Comparison of ENCODE assay signal across 8 mouse cellular contexts in the genomic region with DNA sequence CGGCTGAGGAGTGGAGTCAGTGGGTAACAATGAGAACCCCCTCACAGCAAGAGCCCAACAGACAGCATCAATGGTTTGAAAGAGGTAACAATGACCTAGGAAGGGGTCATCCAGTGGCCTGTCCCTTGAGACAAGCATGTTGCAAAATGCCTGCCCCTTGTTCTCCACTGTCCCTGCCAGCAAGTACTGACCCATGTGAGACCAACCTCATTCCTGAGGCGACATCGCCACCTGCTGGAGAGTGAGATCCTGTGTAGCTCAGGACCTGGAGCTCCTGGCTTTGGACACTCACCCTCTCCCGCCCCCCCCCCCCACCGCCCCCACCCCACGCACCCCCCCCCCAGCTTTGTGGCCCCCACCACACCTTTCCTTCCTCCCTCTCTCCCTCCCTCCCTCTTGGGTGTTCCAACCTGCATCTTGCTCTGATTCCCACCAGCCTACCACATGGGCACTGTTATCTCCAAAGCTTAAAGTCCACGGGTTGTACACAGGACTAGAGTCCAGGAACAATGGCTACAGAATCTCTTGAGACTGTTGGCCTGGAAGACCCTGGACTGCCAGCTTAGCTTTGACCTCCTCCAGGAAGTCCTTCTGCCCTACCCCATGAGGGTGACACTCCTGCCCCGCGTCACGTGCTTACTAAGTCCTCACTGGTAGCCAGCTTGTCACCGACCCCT. TPM values are rescaled to one million over a fixed set of nuclear protein-coding genes. Genes with fewer than 3 reads are reported as not detected.
A peak's percentile ranks its signal among the peaks of the same experiment; 100 is the strongest.
DNase-seq lines count a peak whose midpoint lies in the region; ATAC-seq and TF ChIP-seq lines count a peak whose summit lies in the region.

No protein-coding gene starts in this region.

- H3K27me3 ChIP-seq in G1E (ENCODE audit: insufficient read depth, low read length): peaks cover 14% of the 10 kb centered on the region
- peaks cover 4% of the 10 kb centered on the region; the same call in 1 of the 2 replicates for H3K27me3 ChIP-seq in hindbrain, embryonic 12.5 days

- peaks cover 16% of the 10 kb centered on the region for H3K4me1 ChIP-seq in G1E (ENCODE audit: insufficient read depth, low read depth, low read length)
- H3K4me1 ChIP-seq in hindbrain, embryonic 12.5 days: peaks cover 18% of the 10 kb centered on the region

- TF ChIP-seq CTCF in G1E (IDR thresholded peaks at IDR 0.05; ENCODE audit: low read depth, low read length): peak; percentile 45; the same call in 1 of the 2 replicates

- peak; percentile 71 for DNase-seq in G1E (ENCODE audit: low spot score)
- peak; percentile 87 for DNase-seq in cerebellum, adult 11-12 months
- peak; percentile 95 for DNase-seq in layer of hippocampus, postnatal 10 days (ENCODE audit: low spot score in 2 of 2)
- peak; percentile 95 for DNase-seq in lung, postnatal 10 days
- peak; percentile 86 for DNase-seq in ovary, postnatal 36 days (ENCODE audit: low spot score)
- DNase-seq in thymus, postnatal 25 days: peak; percentile 87

- ATAC-seq in G1E (ENCODE audit: extremely low read depth, insufficient number of reproducible peaks, low FRiP score, poor library complexity, severe bottlenecking): no peak
- 0 out of 2 replicates have a peak, but pooled peaks have one; percentile 32 for ATAC-seq in frontal cortex, adult (ENCODE audit: low TSS enrichment)
- ATAC-seq in hindbrain, embryonic 12.5 days (ENCODE audit: low FRiP score): peak; percentile 71

- H3K27ac ChIP-seq in hindbrain, embryonic 12.5 days: no peak overlapping the region

- no peak overlapping the region for H3K4me3 ChIP-seq in G1E (ENCODE audit: low read depth, low read length)
- no peak overlapping the region for H3K4me3 ChIP-seq in hindbrain, embryonic 12.5 days

- H3K36me3 ChIP-seq in G1E (replicated peaks): no peaks in the 10 kb centered on the region
- no peaks in the 10 kb centered on the region for H3K36me3 ChIP-seq in hindbrain, embryonic 12.5 days

- 49% methylated on average over 11 of the region's 11 CpGs for WGBS in hindbrain, embryonic 12.5 days

- no peak overlapping the region for H3K9ac ChIP-seq in hindbrain, embryonic 12.5 days

- peaks cover 22% of the 10 kb centered on the region for H3K9me3 ChIP-seq in G1E (replicated peaks)
- H3K9me3 ChIP-seq in hindbrain, embryonic 12.5 days (replicated peaks): peaks cover 24% of the 10 kb centered on the region

- H3K4me2 ChIP-seq in hindbrain, embryonic 12.5 days (replicated peaks): no peak overlapping the region

RNA-seq across cellular contexts. Expression of a gene that starts 22.0 kb away (rescaled TPM):
- total RNA-seq in G1E (2014; fragmentation: Nextera tagmentation) (115 and 141 TPM in 2 replicates), G1E (2017) (261 and 292 TPM in 2 replicates)
- 410 and 469 TPM in 2 replicates for polyA plus RNA-seq in G1E (2012)
- polyA plus RNA-seq in hindbrain, embryonic 12.5 days (2016; fragmentation: Nextera tagmentation; extraction: Ambion mirVana): 165 and 179 TPM in 2 replicates
- total RNA-seq in layer of hippocampus, postnatal 10 days (2021): 10 to 100 TPM; 79.5 to 90.0 TPM
